Mouse (Mus musculus): ENCODE results near the gene Plagl1.

Plagl1 gene

DNA sequence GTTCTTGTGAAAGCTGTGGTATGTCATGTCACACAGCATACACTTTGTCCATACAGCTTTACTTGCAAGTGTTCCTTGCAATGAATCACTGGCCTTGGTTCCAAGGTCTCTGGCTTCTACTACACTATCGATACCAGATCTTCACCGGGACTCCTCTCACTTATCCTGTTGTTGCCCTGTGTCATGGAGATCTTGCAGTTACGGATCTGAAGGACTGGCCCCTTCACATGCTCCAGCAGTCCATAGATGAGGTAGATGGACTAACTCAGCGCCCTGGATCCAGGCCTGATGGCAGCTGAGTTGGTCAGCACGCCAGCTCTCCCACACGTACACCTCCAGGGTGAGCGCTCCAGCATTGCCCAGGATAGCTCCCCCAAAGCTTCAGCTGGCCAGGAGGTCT is 75.0 kb downstream of the Plagl1 start:
- DNase-seq (ENCODE audit: low spot score) = no peak

DNA sequence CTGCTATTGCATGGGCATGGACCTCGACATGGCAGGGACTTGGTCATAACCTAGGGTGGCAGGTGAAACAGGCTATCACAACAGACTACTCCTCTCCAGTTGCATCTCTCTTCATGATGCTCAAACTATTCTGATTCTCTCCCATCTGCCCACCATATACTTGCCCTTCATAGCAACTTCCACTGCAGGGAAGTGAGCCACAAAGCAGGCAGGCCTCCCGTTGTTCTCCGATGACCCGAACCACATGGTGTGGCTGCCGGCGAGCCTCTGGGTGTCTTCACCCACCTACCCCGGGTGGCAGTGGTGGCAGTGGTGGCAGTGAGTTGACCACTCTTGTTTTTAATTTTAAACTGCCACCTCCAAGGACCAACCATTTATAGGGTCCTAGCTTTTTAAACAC is 75.4 kb downstream of the Plagl1 start:
- DNase-seq (ENCODE audit: low spot score) = no peak

- DNase-seq (ENCODE audit: low spot score) = no peak
Measured at GRCm38 (mm10) chr10:13137906-13138305, 77.6 kb downstream of the Plagl1 start.

- DNase-seq (ENCODE audit: low spot score) = no peak
Measured at GRCm38 (mm10) chr10:13140434-13140833, 80.1 kb downstream of the Plagl1 start.

GRCm38 (mm10) chr10:13150435-13150834 is 90.1 kb downstream of the Plagl1 start:
- no peak for DNase-seq (ENCODE audit: low spot score)

DNA sequence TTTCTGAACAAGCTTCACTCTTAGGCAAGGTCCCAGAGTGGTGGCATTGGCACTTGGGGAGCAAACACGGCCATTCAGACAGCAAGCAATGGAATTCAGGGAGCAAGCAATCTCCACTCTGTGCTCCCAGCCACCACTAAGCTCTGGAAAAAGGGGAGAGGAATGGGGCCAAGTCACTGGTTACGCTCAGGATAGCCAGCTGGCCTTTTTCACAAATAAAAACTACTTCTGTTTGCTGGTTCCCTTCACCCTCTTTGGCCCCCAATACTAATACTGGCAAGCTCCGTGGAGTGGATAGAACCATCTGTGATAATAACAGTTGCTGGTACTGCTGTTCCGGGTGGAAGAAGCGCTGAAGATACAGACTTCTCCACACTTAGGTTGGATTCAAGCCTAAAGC is 91.0 kb downstream of the Plagl1 start:
- no peak for DNase-seq (ENCODE audit: low spot score)

GRCm38 (mm10) chr10:13152811-13153364 is 92.6 kb downstream of the Plagl1 start:
- no peak for DNase-seq (ENCODE audit: low spot score)

DNA sequence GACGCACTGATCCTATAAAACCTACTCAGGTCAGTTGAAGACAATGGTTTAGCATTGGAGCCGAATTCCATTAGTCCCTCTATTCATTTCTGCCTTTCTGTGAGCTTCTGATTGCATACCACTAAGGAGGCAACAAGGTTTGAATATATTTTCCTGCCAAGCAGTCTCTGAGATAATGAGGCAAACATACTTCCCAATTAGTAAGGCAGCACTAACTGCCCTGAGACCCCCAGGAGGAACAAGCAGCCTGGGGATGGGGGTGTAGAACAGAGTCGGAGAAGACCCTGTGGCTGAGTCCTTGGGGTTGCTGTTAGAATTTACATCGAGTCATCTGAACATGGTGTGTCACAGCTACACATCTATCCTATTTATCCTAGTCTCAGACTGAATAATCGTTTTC is 95.1 kb downstream of the Plagl1 start:
- DNase-seq (ENCODE audit: low spot score) = no peak

DNA sequence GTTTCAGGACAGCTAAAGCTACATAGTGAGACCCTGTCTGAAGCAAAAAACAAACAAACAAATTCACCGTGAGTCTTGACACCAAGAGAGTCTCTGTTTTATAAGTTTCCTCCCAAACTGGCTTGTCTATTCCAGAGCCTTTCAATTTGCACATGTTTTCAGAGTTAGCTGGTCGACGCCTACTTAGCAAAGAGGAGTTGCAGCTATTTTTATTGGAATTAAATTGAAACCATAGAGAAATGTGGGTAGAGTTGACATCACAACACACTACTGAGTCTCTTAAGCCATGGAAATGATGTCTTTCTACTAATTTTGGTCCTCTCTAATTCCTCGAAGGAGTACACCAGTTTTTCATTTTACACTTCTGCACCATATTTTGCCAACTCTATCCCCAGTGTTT is 100.6 kb downstream of the Plagl1 start:
- DNase-seq (ENCODE audit: low spot score) = no peak

DNA sequence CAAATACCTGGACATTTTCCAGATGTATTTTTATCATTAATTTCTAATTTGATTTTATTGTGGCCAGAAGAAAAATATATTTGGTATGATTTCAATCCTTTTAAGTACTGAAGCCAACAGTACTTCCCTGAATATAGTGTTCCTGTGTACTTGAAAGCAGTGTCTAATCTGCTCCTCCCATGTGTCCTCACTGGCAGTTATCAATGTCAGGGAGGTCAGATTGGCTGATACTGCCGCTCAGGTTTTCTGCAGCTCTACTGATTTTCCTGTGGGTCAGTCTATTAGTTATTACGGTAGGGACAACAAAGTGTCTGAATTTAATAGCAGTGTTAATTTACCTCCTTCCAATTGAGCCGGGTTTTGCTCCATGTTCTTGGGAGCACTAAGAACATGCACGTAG is 101.7 kb downstream of the Plagl1 start:
- no peak for DNase-seq (ENCODE audit: low spot score)

DNA sequence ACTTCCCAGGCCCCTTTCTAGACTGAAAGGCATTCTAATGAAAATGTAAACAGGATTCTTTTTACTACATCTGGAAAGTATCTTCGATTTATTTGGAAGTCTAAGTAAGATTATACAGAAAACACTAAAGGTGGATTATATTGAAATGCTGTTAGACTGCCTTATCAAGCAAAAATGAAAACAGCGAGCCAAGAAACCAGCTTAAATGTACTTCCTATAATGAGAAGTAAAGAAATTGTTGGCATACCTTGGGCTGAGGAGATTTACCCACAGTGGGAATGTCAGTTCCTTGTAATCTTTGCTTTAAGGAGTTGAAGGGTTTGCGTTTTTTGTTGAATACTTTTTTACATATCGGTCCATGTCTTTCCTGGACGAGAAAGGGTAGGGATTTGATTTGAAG is 108.2 kb downstream of the Plagl1 start:
- DNase-seq (ENCODE audit: low spot score) = no peak

DNA sequence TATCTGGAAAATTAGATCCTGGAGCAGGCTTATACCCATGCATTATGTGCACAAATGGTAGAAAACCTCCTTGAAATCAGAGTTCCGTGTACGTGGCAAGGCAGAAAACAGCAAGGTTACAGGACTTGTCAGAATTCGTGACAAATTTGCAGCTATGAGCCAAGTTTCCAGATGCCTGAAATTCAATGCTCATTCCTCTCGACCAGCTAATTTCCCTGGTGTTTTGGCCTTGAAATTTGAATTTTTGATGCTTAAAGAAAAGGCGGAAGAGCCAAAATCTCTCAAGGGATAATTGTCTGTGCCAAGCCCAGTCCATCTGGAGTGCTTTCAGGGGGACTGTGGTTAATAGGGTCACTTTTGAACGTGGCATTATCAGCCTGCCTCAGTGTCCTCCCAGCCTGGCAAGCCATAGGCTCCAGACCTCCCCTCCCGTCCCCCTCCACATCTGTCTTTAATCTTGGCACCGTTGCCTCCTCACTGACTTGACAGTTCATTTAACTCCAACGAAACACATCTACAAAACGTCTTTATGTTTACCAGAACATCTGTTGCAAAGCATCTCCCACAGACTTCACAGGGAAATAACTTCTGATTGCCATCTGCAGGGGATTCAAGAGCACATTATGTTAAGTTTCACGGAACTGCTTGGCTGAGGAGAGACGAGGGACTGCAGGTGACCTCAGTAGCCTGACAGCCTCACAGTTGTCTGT is 110.6 kb downstream of the Plagl1 start:
- peak; percentile 67 for DNase-seq (ENCODE audit: low spot score)

DNA sequence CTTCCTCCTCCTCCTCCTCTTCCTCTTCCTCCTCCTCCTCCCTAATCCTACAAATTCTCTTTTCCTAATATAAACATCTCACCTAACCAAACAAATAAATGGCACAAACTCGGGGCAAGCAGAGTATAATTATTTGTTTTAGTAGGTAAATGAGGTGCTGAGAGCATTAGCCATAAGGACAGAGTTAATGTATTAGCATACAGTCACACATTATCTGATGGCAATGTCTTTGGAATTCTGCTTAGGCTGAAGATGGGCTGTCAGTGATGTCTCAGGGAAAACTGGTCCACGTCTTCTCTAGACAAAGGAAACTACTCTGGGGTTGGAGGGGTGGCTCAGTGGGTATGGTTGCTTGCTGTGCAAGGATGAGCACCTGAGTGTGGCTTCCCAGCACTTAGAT is 111.2 kb downstream of the Plagl1 start:
- DNase-seq (ENCODE audit: low spot score) = no peak

- peak; percentile 33 for DNase-seq (ENCODE audit: low spot score)
Measured at GRCm38 (mm10) chr10:13172798-13173221, 112.5 kb downstream of the Plagl1 start.

GRCm38 (mm10) chr10:13175866-13176265 is 115.6 kb downstream of the Plagl1 start:
- no peak for DNase-seq (ENCODE audit: low spot score)

DNA sequence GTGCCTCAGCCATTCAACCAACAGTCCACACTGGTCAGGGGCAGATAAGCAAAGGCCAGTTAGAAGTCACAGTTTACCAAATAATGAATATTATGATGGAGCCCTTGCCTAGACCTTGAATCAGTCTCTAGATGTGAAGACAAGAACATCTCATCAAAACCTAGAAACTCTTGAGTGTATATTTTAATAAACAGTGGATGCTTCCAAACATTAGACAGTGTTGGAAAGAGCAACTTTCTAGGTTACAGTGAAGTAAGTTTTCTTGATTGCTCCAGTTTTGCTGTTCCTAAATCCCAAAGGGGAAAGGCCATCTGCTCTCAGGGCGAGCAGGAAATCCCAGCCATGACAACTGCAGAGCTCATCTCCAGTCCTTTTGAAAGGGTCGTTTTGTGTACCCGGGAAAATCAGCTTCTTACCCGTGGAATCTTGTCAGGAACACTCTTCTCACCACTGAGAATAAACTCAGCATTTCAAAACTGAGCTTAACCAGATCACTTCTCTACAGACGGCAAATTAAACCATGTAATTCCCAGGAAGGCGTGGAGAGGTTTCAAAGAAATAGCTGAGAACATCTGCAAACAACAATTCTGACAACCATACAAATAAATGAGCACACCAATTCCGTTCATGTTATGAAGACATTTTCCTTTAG is 117.8 kb downstream of the Plagl1 start, which contains the start of gene Zc2hc1b:
Gene Zc2hc1b, minus strand, starts transcription at position 51 of the 652 bp plus-strand sequence.
- DNase-seq (ENCODE audit: low spot score) = no peak

GRCm38 (mm10) chr10:13180211-13180610 is 119.9 kb downstream of the Plagl1 start:
- DNase-seq (ENCODE audit: low spot score) = no peak

Data from embryo, embryonic 10.5 days (tissue).